Mouse (Mus musculus) right cerebral cortex, postnatal 36 days (tissue): Measurements from ENCODE around the gene Ube2dnl2.

ENCODE experiments used
- DNase-seq, 2 experiments: peaks; one replicate each; pipeline ENCODE4 v3.0.0; 2022; ENCODE audit warnings: low spot score in 2 of 2, mixed read lengths in 1 of 2

Gene Ube2dnl2

DNA sequence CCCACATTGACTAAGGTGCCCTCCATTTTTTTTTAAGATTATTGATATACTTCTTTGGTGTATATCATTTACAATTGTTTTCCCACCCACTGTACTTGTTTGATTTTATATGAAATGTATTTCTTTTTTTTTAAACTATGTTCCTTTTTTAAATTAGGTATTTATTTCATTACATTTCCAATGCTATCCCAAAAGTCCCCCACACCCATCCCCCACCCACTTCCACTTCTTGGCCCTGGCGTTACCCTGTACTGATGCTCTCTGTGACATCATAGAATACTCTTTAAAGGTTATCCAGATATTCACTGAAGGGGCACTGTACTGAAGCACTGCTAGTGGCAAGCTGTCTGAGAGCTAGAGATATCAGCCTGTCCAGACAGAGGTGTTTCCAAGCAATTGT, at the start of gene Ube2dnl2:
TSS of gene Ube2dnl2 (plus strand) at position 301 of the 400 bp plus-strand sequence.
- DNase-seq = no peak

- DNase-seq = no peak
Observed at GRCm38 (mm10) chrX:114895489-114895888, 11.9 kb upstream of the Ube2dnl2 start.

- no peak for DNase-seq
Observed at GRCm38 (mm10) chrX:114897506-114897905, 9.9 kb upstream of the Ube2dnl2 start.

DNA sequence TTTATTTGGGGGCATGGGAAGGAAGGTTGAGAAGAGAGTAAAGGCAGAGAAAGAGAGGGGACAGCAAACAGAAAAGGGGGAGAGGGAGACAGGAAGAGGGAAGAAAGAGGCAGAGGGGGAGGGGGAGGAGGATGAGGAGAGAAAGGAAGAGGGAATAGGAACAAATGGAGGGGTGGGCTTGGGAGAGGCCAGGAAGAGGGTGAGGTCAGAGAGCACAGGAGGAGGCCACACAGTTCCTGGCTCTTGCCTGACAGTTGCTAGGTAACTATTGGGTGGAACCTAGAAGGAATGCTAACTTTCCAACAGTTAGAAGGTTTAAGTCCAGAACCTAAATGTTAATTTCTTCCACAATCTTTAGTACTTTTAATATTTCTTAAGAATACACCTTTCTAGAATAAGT, 4.0 kb upstream of the Ube2dnl2 start:
- DNase-seq = no peak

GRCm38 (mm10) chrX:114904712-114905111, 2.7 kb upstream of the Ube2dnl2 start, which contains the start of gene Ube2dnl1:
Gene Ube2dnl1 (plus strand): TSS chrX:114905012.
- DNase-seq = no peak

- no peak for DNase-seq
Observed at GRCm38 (mm10) chrX:114955066-114955465, 47.7 kb downstream of the Ube2dnl2 start.
